Mouse (Mus musculus): Measurements from ENCODE around the gene Irs4.

The Irs4 gene

DNA sequence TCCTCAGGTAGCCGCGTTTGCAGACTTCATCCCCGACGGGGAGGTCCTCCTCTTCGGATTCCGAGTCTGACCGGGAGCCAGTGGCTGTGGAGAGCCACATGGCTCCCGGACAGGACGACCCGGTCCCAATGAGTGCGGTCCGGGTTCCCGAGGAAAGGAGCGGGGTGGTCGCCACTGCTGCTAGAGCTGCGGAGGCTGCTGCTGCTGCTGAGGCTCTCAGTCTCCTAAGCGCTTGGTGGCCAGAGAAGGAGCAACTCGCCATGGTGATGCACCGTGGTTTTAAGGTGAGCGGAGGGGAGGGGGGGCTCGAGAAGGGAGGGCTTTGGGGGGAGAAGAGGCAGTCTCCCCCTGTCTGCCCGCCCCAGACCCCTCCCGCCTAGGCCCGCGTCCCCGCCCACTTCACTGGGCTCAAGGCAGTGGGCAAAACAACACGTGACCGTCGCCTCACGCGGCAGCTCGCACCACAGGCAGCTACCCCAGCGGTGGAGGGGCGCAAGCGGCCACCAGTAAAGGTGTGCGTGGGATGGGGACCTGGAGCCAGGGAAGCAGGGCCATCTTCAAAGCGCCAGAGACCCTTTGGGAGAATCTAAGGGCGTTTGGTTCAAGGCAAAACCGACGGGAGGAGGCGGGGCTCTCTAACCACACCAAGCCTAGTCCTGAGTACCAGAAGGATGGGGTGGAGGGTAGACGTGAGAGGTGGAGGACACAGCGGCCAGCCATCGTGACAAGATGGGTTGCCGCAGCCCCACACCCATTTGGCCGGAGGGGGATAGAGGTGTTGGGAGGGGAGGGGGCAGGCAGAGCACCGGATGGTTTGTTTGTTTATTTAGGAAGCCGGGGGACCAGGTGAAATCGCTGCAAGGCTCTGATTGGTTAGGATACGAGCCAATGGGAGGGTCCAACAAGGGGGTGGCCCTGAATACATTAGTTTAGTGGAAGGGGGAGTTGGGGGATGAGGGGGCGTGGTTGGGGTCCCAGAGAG is at the start of gene Irs4:
Gene Irs4 (minus strand): TSS at position 327 of the 982 bp plus-strand sequence.
- in situ Hi-C loops (cut with MseI, MboI), result no loop called here

DNA sequence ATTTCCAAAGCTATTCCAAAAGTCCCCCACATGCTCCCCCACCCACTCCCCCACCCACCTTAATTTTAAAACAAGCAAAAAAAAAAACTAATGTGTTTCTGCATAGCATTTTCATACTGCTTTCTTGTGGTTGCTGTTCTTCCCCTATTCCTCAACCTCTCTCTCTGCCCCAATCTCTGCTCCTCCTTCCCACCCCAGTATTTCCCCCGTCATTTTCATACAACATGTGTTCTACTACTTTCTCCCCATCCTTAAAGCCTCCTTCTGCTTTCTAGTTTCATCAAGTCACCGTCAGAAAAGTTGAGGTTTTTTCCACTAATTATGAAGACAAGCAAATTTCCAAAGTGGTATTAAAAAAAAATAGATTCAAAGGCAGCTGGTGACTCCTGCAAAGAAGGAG is 25.3 kb upstream of the Irs4 start:
- in situ Hi-C loops (cut with MseI, MboI), result no loop called here

DNA sequence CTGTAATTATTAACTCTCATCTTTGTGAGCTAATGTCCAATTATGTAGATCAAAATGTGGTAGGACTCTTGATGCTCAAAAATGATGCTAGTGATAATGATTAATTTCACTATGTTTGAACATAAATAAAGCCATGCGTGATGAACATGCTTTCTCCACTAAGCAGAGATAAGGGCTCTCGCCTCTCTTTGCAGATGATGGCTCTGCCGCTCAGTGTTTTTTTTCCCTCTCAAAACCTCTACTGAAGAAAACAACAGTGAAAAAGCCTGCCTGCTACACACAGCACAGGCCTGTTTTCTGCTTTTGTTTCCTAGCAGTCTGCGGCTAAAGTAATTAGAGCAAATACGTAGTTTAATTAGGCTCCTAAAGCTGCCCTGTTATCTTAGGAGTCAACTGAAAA is 4.5 kb upstream of the Irs4 start:
- in situ Hi-C loops (cut with MseI, MboI), result no loop called here

DNA sequence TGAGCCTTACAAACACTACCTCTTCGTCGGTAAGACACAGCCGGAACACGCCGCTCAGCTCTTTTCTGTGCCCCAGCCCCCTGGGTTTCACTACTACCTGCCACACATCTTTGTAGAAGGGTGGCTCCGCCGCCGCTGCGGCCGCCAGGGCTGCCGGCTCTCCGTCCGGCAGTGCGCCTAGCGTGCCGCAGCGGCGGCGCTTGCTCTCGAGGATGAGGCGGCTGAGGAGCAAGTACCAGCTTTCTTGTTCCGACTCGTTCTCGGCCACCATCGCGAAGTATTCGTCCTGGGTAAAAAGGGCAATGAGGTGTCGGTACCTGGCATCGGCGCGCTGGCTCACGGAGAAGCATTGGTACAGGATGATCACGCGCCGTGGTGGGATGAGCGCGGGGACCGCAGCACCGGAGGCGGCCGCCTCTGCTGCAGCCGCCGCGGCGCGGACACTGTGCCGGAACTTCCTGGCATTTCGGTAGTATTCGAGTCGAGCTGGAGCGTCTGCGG is 622 bp downstream of the Irs4 start:
- in situ Hi-C loops (cut with MseI, MboI), result no loop called here

DNA sequence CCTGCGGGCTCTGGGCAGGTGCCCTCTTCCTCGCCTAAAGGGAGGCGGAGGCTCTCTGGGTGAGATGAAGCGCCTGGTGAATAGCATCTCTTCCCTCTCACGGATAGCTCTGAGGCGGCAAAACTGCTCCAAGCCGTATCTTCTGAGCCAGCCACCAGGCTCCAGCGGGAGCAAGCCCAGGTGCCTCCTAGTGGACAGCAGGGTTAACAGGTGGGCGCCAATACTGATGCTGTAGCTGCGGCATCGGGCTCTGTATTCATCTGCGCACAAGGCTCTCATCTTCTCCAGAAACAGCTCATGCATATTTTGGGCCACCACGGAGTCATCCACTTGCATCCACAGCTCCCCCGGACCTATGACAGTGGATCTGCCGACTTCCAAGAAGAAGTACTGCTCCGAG is 1.1 kb downstream of the Irs4 start:
- in situ Hi-C loops (cut with MseI, MboI), result no loop called here

DNA sequence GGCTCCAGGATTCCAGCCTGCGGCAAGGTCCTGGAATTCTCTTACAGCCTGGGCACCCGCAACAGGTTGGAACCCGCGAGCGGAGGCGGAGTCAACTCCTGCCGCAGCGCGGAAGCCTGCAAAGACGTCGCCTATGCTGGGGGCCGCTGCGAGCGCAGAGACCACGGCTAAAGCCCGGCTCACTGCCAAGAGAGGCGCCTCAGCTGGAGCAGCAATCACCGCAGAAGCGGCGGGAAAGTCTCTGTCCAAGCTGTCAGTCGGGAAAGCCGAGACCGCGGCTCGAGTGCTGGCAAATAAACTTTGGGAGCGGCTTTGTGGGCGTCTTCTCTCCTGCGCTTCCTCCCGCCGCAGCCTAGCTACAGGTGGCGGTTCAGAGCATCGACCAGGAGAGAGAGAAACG is 3.3 kb downstream of the Irs4 start:
- in situ Hi-C loops (cut with MseI, MboI), result no loop called here

Data from mouse trophoblast stem cell (cell line).